Mouse (Mus musculus) liver, adult 2 months (tissue): ENCODE results near the gene Tenm3.

Experiments used
- CTCF ChIP-seq: fragments of 200-500 bp; IDR thresholded peaks from 2 replicates; pipeline ENCODE4 v1.5.1; 2011; ENCODE audit warnings: low read depth, low read length, control low read depth
- POLR2A ChIP-seq: fragments of 200-500 bp; IDR thresholded peaks from 2 replicates; pipeline ENCODE4 v1.6.1; 2011; ENCODE audit warnings: low read length, control low read depth; ENCODE audit not compliant: insufficient read depth; ENCODE audit errors: extremely low read depth

DNA sequence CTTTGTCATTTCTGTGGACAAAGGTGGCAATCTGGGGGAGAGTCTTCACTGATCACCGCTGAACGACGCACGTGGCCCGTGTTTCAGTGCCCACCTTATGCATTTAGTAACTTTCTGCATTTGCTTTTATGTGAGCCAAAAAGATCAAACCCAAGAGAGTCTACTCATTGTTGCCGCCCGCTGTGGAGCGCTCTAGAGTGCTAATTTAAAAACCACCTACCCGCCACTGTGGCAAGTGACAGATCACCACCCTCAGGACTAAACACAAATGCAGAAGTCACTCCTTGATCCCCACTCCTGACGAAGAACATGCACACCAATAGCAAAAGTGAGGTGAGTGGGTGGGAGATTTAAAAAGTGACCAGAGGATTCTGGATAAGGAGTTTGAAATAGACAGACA, 583.5 kb downstream of the Tenm3 start:
- TF ChIP-seq POLR2A (no peak), CTCF (no peak)
